Mouse (Mus musculus) retina, postnatal 1 day (tissue): ENCODE measurements around the gene Psmg3.

ENCODE experiments used
- DNase-seq: peaks from one replicate; pipeline ENCODE4 v3.0.0-alpha.2; 2012

The Psmg3 gene

GRCm38 (mm10) chr5:139813963-139814381 lies 12.7 kb downstream of the Psmg3 start:
- DNase-seq: no peak

GRCm38 (mm10) chr5:139813126-139813490 lies 13.6 kb downstream of the Psmg3 start:
- no peak for DNase-seq

GRCm38 (mm10) chr5:139812398-139813125 lies 14.1 kb downstream of the Psmg3 start:
- no peak for DNase-seq

- no peak for DNase-seq
Measured at GRCm38 (mm10) chr5:139811677-139812397, 14.8 kb downstream of the Psmg3 start.

GRCm38 (mm10) chr5:139809397-139809796 lies 17.3 kb downstream of the Psmg3 start:
- DNase-seq: no peak

- no peak for DNase-seq
Measured at GRCm38 (mm10) chr5:139805924-139806323, 20.8 kb downstream of the Psmg3 start.

- no peak for DNase-seq
Measured at GRCm38 (mm10) chr5:139804573-139805111, 22.0 kb downstream of the Psmg3 start.

GRCm38 (mm10) chr5:139804107-139804551 lies 22.6 kb downstream of the Psmg3 start:
- peak; percentile 35 for DNase-seq

GRCm38 (mm10) chr5:139803601-139804102 lies 23.0 kb downstream of the Psmg3 start:
- peak; percentile 92 for DNase-seq

- no peak for DNase-seq
Measured at GRCm38 (mm10) chr5:139803165-139803564, 23.5 kb downstream of the Psmg3 start.

- no peak for DNase-seq
Measured at GRCm38 (mm10) chr5:139801880-139802279, 24.8 kb downstream of the Psmg3 start.

- no peak for DNase-seq
Measured at GRCm38 (mm10) chr5:139801231-139801630, 25.5 kb downstream of the Psmg3 start.

GRCm38 (mm10) chr5:139799801-139800590 lies 26.7 kb downstream of the Psmg3 start:
- peak; percentile 13 for DNase-seq

GRCm38 (mm10) chr5:139799041-139799440 lies 27.6 kb downstream of the Psmg3 start:
- DNase-seq: no peak

- DNase-seq: no peak
Measured at GRCm38 (mm10) chr5:139798168-139798900, 28.4 kb downstream of the Psmg3 start.

GRCm38 (mm10) chr5:139797473-139798167 lies 29.1 kb downstream of the Psmg3 start:
- peak; percentile 98 for DNase-seq

GRCm38 (mm10) chr5:139796900-139797299 lies 29.8 kb downstream of the Psmg3 start:
- DNase-seq: peak; percentile 79

GRCm38 (mm10) chr5:139796001-139796620 lies 30.6 kb downstream of the Psmg3 start:
- DNase-seq: no peak

- DNase-seq: no peak
Measured at GRCm38 (mm10) chr5:139794938-139795337, 31.7 kb downstream of the Psmg3 start.

GRCm38 (mm10) chr5:139794137-139794536 lies 32.5 kb downstream of the Psmg3 start:
- DNase-seq: no peak
